Mouse (Mus musculus): Measurements from ENCODE around the gene Asrgl1. TPM values are rescaled to one million over a fixed set of nuclear protein-coding genes. Genes with fewer than 3 reads are reported as not detected.

The Asrgl1 gene
- polyA plus RNA-seq, 1 experiment from 2014 or later = 20.3 TPM

GRCm38 (mm10) chr19:9063831-9064230, 71.6 kb downstream of the Asrgl1 start:
- 92% methylated on average over 3 of the region's 3 CpGs for WGBS
- Histone ChIP-seq H3K4me1 (peaks cover 13% of the 10 kb centered on the region), H3K4me3 (no peak overlapping the region), H3K27me3 (replicated peaks) (no peaks in the 10 kb centered on the region), H3K9me3 (no peaks in the 10 kb centered on the region), H3K9ac (no peak overlapping the region), H3K4me2 (no peak overlapping the region), H3K27ac (no peak overlapping the region), H3K36me3 (replicated peaks) (no peaks in the 10 kb centered on the region)
- no peak for ATAC-seq (replicated peaks)

- no peaks in the 10 kb centered on the region for H3K27me3 ChIP-seq (replicated peaks)
- H3K4me1 ChIP-seq = peaks cover 13% of the 10 kb centered on the region
- 94% methylated on average over 2 of the region's 2 CpGs for WGBS
- H3K9ac ChIP-seq = no peak overlapping the region
- H3K27ac ChIP-seq = no peak overlapping the region
- ATAC-seq (replicated peaks) = no peak
- H3K9me3 ChIP-seq = no peaks in the 10 kb centered on the region
- H3K4me3 ChIP-seq = no peak overlapping the region
- H3K4me2 ChIP-seq = no peak overlapping the region
- H3K36me3 ChIP-seq (replicated peaks) = no peaks in the 10 kb centered on the region
Measured at GRCm38 (mm10) chr19:9062822-9063221, 72.6 kb downstream of the Asrgl1 start.

- Histone ChIP-seq H3K4me3 (no peak overlapping the region), H3K4me1 (peaks cover 10% of the 10 kb centered on the region), H3K36me3 (replicated peaks) (no peaks in the 10 kb centered on the region), H3K27me3 (replicated peaks) (no peaks in the 10 kb centered on the region), H3K27ac (no peak overlapping the region), H3K9ac (no peak overlapping the region), H3K9me3 (no peaks in the 10 kb centered on the region), H3K4me2 (no peak overlapping the region)
- no peak for ATAC-seq (replicated peaks)
- WGBS = 88% methylated on average over 8 of the region's 8 CpGs
Measured at GRCm38 (mm10) chr19:9061221-9061893, 74.1 kb downstream of the Asrgl1 start.

- no peaks in the 10 kb centered on the region for H3K27me3 ChIP-seq (replicated peaks)
- H3K9ac ChIP-seq = no peak overlapping the region
- WGBS = 68% methylated on average over 4 of the region's 4 CpGs
Measured at GRCm38 (mm10) chr19:9060103-9060502, 75.3 kb downstream of the Asrgl1 start.

More at GRCm38 (mm10) chr19:9060103-9060502, 75.3 kb downstream of the Asrgl1 start:
- Histone ChIP-seq H3K27ac (no peak overlapping the region), H3K4me3 (no peak overlapping the region), H3K9me3 (no peaks in the 10 kb centered on the region), H3K4me1 (no peaks in the 10 kb centered on the region), H3K4me2 (no peak overlapping the region), H3K36me3 (replicated peaks) (no peaks in the 10 kb centered on the region)
- ATAC-seq (replicated peaks) = no peak

Other genes starting within 250 kb of the Asrgl1 start
- 40.2 and 44.3 TPM in 2 replicates for gene 1810009A15Rik, start 246.8 kb downstream of the Asrgl1 start, polyA plus RNA-seq (2015; fragmentation: Nextera tagmentation; extraction: Ambion mirVana)
- gene Gm49416, start 246.7 kb downstream of the Asrgl1 start, polyA plus RNA-seq (2015; fragmentation: Nextera tagmentation; extraction: Ambion mirVana) = not detected in 2 replicates
- 36.4 and 38.4 TPM in 2 replicates for gene Ints5, start 242.6 kb downstream of the Asrgl1 start, polyA plus RNA-seq (2015; fragmentation: Nextera tagmentation; extraction: Ambion mirVana)
- 88.8 and 90.7 TPM in 2 replicates for gene Ganab, start 237.6 kb downstream of the Asrgl1 start, polyA plus RNA-seq (2015; fragmentation: Nextera tagmentation; extraction: Ambion mirVana)
- gene B3gat3, start 215.3 kb downstream of the Asrgl1 start, polyA plus RNA-seq (2015; fragmentation: Nextera tagmentation; extraction: Ambion mirVana) = 96.1 and 96.6 TPM in 2 replicates
- gene Rom1, start 206.3 kb downstream of the Asrgl1 start, polyA plus RNA-seq (2015; fragmentation: Nextera tagmentation; extraction: Ambion mirVana) = 1.9 and 2.4 TPM in 2 replicates
- 10.5 and 13.4 TPM in 2 replicates for gene Eml3, start 206.1 kb downstream of the Asrgl1 start, polyA plus RNA-seq (2015; fragmentation: Nextera tagmentation; extraction: Ambion mirVana)
- gene Mta2, start 193.8 kb downstream of the Asrgl1 start, polyA plus RNA-seq (2015; fragmentation: Nextera tagmentation; extraction: Ambion mirVana) = 119 and 121 TPM in 2 replicates
- gene Tut1, start 181.8 kb downstream of the Asrgl1 start, polyA plus RNA-seq (2015; fragmentation: Nextera tagmentation; extraction: Ambion mirVana) = 27.5 and 30.5 TPM in 2 replicates
- 287 and 295 TPM in 2 replicates for gene Eef1g, start 168.6 kb downstream of the Asrgl1 start, polyA plus RNA-seq (2015; fragmentation: Nextera tagmentation; extraction: Ambion mirVana)
- gene Ahnak, start 146.4 kb downstream of the Asrgl1 start, polyA plus RNA-seq (2015; fragmentation: Nextera tagmentation; extraction: Ambion mirVana) = 4.9 and 5.9 TPM in 2 replicates
- gene Scgb1a1, start 47.7 kb downstream of the Asrgl1 start, polyA plus RNA-seq (2015; fragmentation: Nextera tagmentation; extraction: Ambion mirVana) = not detected in 2 replicates

Measured in midbrain, embryonic 15.5 days (tissue).